Mouse (Mus musculus): ENCODE measurements around the gene 2610507B11Rik.

The 2610507B11Rik gene

DNA sequence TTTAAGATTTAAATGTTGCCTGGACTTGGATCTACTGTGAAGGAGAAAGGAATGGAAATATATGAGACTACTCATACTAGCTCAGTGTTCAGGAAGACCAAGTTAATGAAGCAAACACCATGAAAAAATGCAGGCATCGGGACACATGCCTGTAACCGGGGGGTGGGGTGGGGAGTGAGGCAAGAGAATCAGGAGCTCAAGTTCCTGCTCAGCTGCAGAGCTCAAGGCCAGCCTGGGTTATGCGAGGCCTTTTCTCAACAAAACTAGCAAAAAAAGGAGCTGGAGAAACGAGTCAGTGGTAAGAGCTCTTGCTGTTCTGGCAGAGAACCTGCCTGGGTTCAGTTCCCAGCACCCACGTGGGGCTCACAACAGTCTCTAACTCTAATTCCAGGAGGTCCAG lies 72.4 kb downstream of the 2610507B11Rik start:
- intact Hi-C loops (cut with DNase I), result no loop called here

DNA sequence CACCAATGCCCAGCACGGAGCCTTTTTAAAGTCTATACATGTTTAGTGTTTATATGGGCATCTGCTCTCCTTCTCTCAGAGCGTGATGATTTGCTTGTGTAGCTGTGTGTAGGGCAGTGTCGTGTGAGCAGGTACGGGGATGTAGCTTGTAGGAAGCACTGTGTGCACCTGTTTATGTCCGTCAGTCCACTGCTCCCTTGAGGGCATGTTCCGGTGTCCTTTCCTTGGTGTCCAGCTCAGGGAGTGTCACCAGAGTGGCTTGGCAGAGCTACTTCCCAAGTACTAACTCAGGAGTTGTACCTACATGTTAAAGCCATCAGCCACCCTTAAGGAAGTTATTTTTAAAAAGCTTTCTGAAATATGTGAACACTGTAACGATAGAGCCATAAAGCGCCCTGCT lies 75.5 kb downstream of the 2610507B11Rik start:
- intact Hi-C loops (cut with DNase I), result no loop called here
